Comparison of ENCODE assay signal across 9 mouse cellular contexts in the genomic region with DNA sequence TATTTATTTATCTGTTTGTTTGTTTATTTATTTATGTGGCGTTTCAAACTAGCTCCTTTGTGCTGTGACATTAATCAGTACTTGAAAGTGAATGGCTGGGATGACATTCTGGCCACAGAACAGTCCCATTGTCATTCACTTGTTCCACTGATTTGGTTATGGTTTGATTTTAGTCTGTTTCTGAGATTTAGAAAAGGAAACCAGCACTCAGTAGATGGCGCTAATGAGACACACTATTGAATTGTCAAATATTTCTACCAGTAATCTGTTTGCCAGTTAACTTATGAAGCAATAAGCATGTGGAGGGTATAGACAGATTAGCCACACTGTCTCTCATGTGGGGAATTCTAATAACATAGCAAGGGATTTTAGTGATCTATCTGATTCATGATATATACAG. TPM values are rescaled to one million over a fixed set of nuclear protein-coding genes. Genes with fewer than 3 reads are reported as not detected.
DNase-seq lines count a peak whose midpoint lies in the region; ATAC-seq and TF ChIP-seq lines count a peak whose summit lies in the region.
"Had no signal": no experiment of that assay in that cellular context is flagged by ENCODE, and none has a peak within 500 bp of the region (broad histone marks: within the 10 kb centered on the region; RNA-seq: fewer than 3 reads in every experiment).

No protein-coding gene starts in this region.

- TF ChIP-seq CTCF in heart, adult 2 months (IDR thresholded peaks at IDR 0.05): peak; percentile 70

- no peak overlapping the region for H3K9ac ChIP-seq in heart, adult 2 months (ENCODE audit: low read depth, low read length)
- no peak overlapping the region for H3K9ac ChIP-seq in heart, embryonic 11.5 days (ENCODE audit: low read depth, low read length)
- H3K9ac ChIP-seq: neural tube, embryonic 13.5 days had no signal

- H3K79me2 ChIP-seq in heart, adult 2 months (replicated peaks; ENCODE audit: control insufficient read depth, insufficient read depth, low read length): no peaks in the 10 kb centered on the region

- WGBS in heart, adult 2 months: 3% methylated on average over 2 of the region's 2 CpGs
- WGBS in heart, embryonic 11.5 days (ENCODE audit: insufficient replicate concordance): 7% methylated on average over 2 of the region's 2 CpGs

- ATAC-seq in heart, embryonic 11.5 days (replicated peaks; ENCODE audit: insufficient number of reproducible peaks, low FRiP score, low TSS enrichment): no peak

- H3K27ac ChIP-seq in heart, adult 2 months: no peak overlapping the region
- H3K27ac ChIP-seq in heart, embryonic 11.5 days (ENCODE audit: low read depth, low read length): no peak overlapping the region
- H3K27ac ChIP-seq: neural tube, embryonic 13.5 days had no signal

- no peak for TF ChIP-seq EP300 in heart, adult 2 months (IDR thresholded peaks at IDR 0.05; ENCODE audit: insufficient read depth, low read depth, low read length)

- no peaks in the 10 kb centered on the region for H3K27me3 ChIP-seq in heart, adult 2 months (ENCODE audit: control insufficient read depth, insufficient read depth, low read length)
- no peaks in the 10 kb centered on the region for H3K27me3 ChIP-seq in heart, embryonic 11.5 days (ENCODE audit: control insufficient read depth, insufficient read depth, low read length)
- H3K27me3 ChIP-seq: neural tube, embryonic 13.5 days had no signal

- no peaks in the 10 kb centered on the region for H3K9me3 ChIP-seq in heart, embryonic 11.5 days (replicated peaks; ENCODE audit: control insufficient read depth, low read length)
- H3K9me3 ChIP-seq: neural tube, embryonic 13.5 days had no signal

- no peak for DNase-seq in heart, adult 2 months
- peak; percentile 6 for DNase-seq in thymus, postnatal 14 days
- no peak for DNase-seq in thymus, adult 18-20 months
- DNase-seq in embryo, embryonic 10.5 days (ENCODE audit: low spot score): peak; percentile 83
- DNase-seq in layer of hippocampus, postnatal 10 days (ENCODE audit: low spot score in 2 of 2): peak; percentile 30 to 42
- DNase-seq in right cerebral cortex, adult 2 months (ENCODE audit: low spot score in 2 of 2): peak; percentile 27 to 69
- DNase-seq in thymus, postnatal 25 days: no peak

- H3K4me1 ChIP-seq in heart, adult 2 months (ENCODE audit: control insufficient read depth, insufficient read depth, low read length): no peaks in the 10 kb centered on the region
- H3K4me1 ChIP-seq in heart, embryonic 11.5 days (ENCODE audit: control insufficient read depth, insufficient read depth, low read length): no peaks in the 10 kb centered on the region
- H3K4me1 ChIP-seq: neural tube, embryonic 13.5 days had no signal

- no peak for TF ChIP-seq POLR2A in heart, adult 2 months (IDR thresholded peaks at IDR 0.05; ENCODE audit: insufficient read depth, low read depth, low read length)

- H3K4me2 ChIP-seq in heart, embryonic 11.5 days: no peak overlapping the region
- H3K4me2 ChIP-seq: neural tube, embryonic 13.5 days had no signal

- no peak overlapping the region for H3K4me3 ChIP-seq in heart, adult 2 months
- H3K4me3 ChIP-seq in heart, embryonic 11.5 days (ENCODE audit: low read depth, low read length): no peak overlapping the region
- H3K4me3 ChIP-seq: neural tube, embryonic 13.5 days had no signal

- H3K36me3 ChIP-seq in heart, adult 2 months (ENCODE audit: control insufficient read depth, insufficient read depth, low read length): no peaks in the 10 kb centered on the region
- no peaks in the 10 kb centered on the region for H3K36me3 ChIP-seq in heart, embryonic 11.5 days (ENCODE audit: control insufficient read depth, insufficient read depth, low read length)
- H3K36me3 ChIP-seq: neural tube, embryonic 13.5 days had no signal

- intact Hi-C loops in heart, adult 2 months (cut with DNase I): loop anchor here (10.0 kb wide), 1 partner anchor 441 kb away; no protein-coding TSS in a partner anchor

RNA-seq across cellular contexts. Expression of a gene that starts 16.3 kb away (rescaled TPM):
- not detected for total RNA-seq in heart, adult 2 months (2021)
- not detected in 2 replicates for polyA plus RNA-seq in heart, adult 2 months (2012; rRNA removed)
- not detected in 2 replicates for polyA plus RNA-seq in heart, embryonic 11.5 days (2014; fragmentation: Nextera tagmentation; extraction: Ambion mirVana)
- not detected for total RNA-seq in layer of hippocampus, postnatal 10 days (2021)
- polyA plus RNA-seq: neural tube, embryonic 13.5 days had no signal

RNA-seq across cellular contexts. Expression of a gene that starts 28.9 kb away (rescaled TPM):
- total RNA-seq in heart, adult 2 months (2021): under 1 TPM in 1 of 2 experiments, not detected in 1; 0.30 TPM
- 0.44 and 0.55 TPM in 2 replicates for polyA plus RNA-seq in heart, adult 2 months (2012; rRNA removed)
- 0.19 and 0.31 TPM in 2 replicates for polyA plus RNA-seq in heart, embryonic 11.5 days (2014; fragmentation: Nextera tagmentation; extraction: Ambion mirVana)
- total RNA-seq in layer of hippocampus, postnatal 10 days (2021): 1 to 10 TPM; 4.6 to 5.2 TPM

RNA-seq across cellular contexts. Expression of a gene that starts 28.9 kb away (rescaled TPM):
- 10 to 100 TPM; 29.6 to 33.7 TPM for total RNA-seq in heart, adult 2 months (2021)
- polyA plus RNA-seq in heart, adult 2 months (2012; rRNA removed): 42.2 and 51.9 TPM in 2 replicates
- 91.8 and 93.6 TPM in 2 replicates for polyA plus RNA-seq in heart, embryonic 11.5 days (2014; fragmentation: Nextera tagmentation; extraction: Ambion mirVana)
- total RNA-seq in layer of hippocampus, postnatal 10 days (2021): 10 to 100 TPM; 67.8 to 78.0 TPM

Comparison
In these comparisons a context has a peak if more than half of its experiments do, and no peak if none do; other contexts are left out.
1. DNase-seq: peak in thymus, postnatal 14 days (single experiment), embryo, embryonic 10.5 days (single experiment), layer of hippocampus, postnatal 10 days (2 of 2) and right cerebral cortex, adult 2 months (2 of 2); none in heart, adult 2 months (0 of 2), thymus, adult 18-20 months (0 of 2) and thymus, postnatal 25 days (single experiment).
2. RNA of a gene that starts 28.9 kb away (total RNA-seq): 4.6 to 5.2 TPM in layer of hippocampus, postnatal 10 days; 0.30 TPM in heart, adult 2 months; every median in the first group is over 4 times any median in the second.